Mouse (Mus musculus): Measurements from ENCODE around the gene Tmprss11a. TPM values are rescaled to one million over a fixed set of nuclear protein-coding genes. Genes with fewer than 3 reads are reported as not detected.

The Tmprss11a gene
- total RNA-seq (2015; ENCODE audit: low replicate concordance) (not detected in 2 replicates), total RNA-seq (2017; ENCODE audit: low replicate concordance) (not detected in 2 replicates)

- no peak for ATAC-seq (replicated peaks; ENCODE audit: low FRiP score, poor library complexity, severe bottlenecking)
Measured at GRCm38 (mm10) chr5:86468890-86469289, at the start of gene Tmprss11a. Gene Tmprss11a, minus strand, starts transcription at chr5:86468990.

GRCm38 (mm10) chr5:86518500-86518899 is 49.7 kb upstream of the Tmprss11a start, which contains the start of gene Tmprss11g:
Gene Tmprss11g, minus strand, starts transcription at chr5:86518600.
- no peak for ATAC-seq (replicated peaks; ENCODE audit: low FRiP score, poor library complexity, severe bottlenecking)

GRCm38 (mm10) chr5:86511538-86511937 is 42.7 kb upstream of the Tmprss11a start:
- ATAC-seq (replicated peaks; ENCODE audit: low FRiP score, poor library complexity, severe bottlenecking): no peak

- no peak for ATAC-seq (replicated peaks; ENCODE audit: low FRiP score, poor library complexity, severe bottlenecking)
Measured at GRCm38 (mm10) chr5:86493453-86493852, 24.7 kb upstream of the Tmprss11a start.

- no peak for ATAC-seq (replicated peaks; ENCODE audit: low FRiP score, poor library complexity, severe bottlenecking)
Measured at GRCm38 (mm10) chr5:86482562-86482961, 13.8 kb upstream of the Tmprss11a start.

GRCm38 (mm10) chr5:86482031-86482430 is 13.2 kb upstream of the Tmprss11a start:
- no peak for ATAC-seq (replicated peaks; ENCODE audit: low FRiP score, poor library complexity, severe bottlenecking)

GRCm38 (mm10) chr5:86473859-86474258 is 5.1 kb upstream of the Tmprss11a start:
- no peak for ATAC-seq (replicated peaks; ENCODE audit: low FRiP score, poor library complexity, severe bottlenecking)

GRCm38 (mm10) chr5:86439306-86439705 is 29.5 kb downstream of the Tmprss11a start:
- no peak for ATAC-seq (replicated peaks; ENCODE audit: low FRiP score, poor library complexity, severe bottlenecking)

GRCm38 (mm10) chr5:86438548-86438947 is 30.2 kb downstream of the Tmprss11a start:
- ATAC-seq (replicated peaks; ENCODE audit: low FRiP score, poor library complexity, severe bottlenecking): no peak

- ATAC-seq (replicated peaks; ENCODE audit: low FRiP score, poor library complexity, severe bottlenecking): no peak
Measured at GRCm38 (mm10) chr5:86432697-86433096, 36.1 kb downstream of the Tmprss11a start.

- no peak for ATAC-seq (replicated peaks; ENCODE audit: low FRiP score, poor library complexity, severe bottlenecking)
Measured at GRCm38 (mm10) chr5:86431096-86431495, 37.7 kb downstream of the Tmprss11a start.

GRCm38 (mm10) chr5:86421323-86422028 is 47.3 kb downstream of the Tmprss11a start:
- ATAC-seq (replicated peaks; ENCODE audit: low FRiP score, poor library complexity, severe bottlenecking): no peak

- ATAC-seq (replicated peaks; ENCODE audit: low FRiP score, poor library complexity, severe bottlenecking): no peak
Measured at GRCm38 (mm10) chr5:86419494-86419893, 49.3 kb downstream of the Tmprss11a start.

GRCm38 (mm10) chr5:86414280-86414679 is 54.5 kb downstream of the Tmprss11a start:
- ATAC-seq (replicated peaks; ENCODE audit: low FRiP score, poor library complexity, severe bottlenecking): no peak

GRCm38 (mm10) chr5:86410815-86411214 is 58.0 kb downstream of the Tmprss11a start:
- no peak for ATAC-seq (replicated peaks; ENCODE audit: low FRiP score, poor library complexity, severe bottlenecking)

GRCm38 (mm10) chr5:86407941-86408340 is 60.8 kb downstream of the Tmprss11a start:
- ATAC-seq (replicated peaks; ENCODE audit: low FRiP score, poor library complexity, severe bottlenecking): no peak

GRCm38 (mm10) chr5:86407191-86407590 is 61.6 kb downstream of the Tmprss11a start:
- ATAC-seq (replicated peaks; ENCODE audit: low FRiP score, poor library complexity, severe bottlenecking): no peak

GRCm38 (mm10) chr5:86373320-86373719 is 95.5 kb downstream of the Tmprss11a start, which contains the start of gene Tmprss11d:
Gene Tmprss11d, minus strand, starts transcription at chr5:86373420.
- no peak for ATAC-seq (replicated peaks; ENCODE audit: low FRiP score, poor library complexity, severe bottlenecking)

All from erythroblast, adult 5-6 weeks (primary cell).